Mouse (Mus musculus): ENCODE results near the gene Mmp17. TPM values are rescaled to one million over a fixed set of nuclear protein-coding genes. Genes with fewer than 3 reads are reported as not detected.

Gene Mmp17
- polyA plus RNA-seq (2016; fragmentation: Nextera tagmentation; extraction: Ambion mirVana) = 8.4 and 10.4 TPM in 2 replicates

DNA sequence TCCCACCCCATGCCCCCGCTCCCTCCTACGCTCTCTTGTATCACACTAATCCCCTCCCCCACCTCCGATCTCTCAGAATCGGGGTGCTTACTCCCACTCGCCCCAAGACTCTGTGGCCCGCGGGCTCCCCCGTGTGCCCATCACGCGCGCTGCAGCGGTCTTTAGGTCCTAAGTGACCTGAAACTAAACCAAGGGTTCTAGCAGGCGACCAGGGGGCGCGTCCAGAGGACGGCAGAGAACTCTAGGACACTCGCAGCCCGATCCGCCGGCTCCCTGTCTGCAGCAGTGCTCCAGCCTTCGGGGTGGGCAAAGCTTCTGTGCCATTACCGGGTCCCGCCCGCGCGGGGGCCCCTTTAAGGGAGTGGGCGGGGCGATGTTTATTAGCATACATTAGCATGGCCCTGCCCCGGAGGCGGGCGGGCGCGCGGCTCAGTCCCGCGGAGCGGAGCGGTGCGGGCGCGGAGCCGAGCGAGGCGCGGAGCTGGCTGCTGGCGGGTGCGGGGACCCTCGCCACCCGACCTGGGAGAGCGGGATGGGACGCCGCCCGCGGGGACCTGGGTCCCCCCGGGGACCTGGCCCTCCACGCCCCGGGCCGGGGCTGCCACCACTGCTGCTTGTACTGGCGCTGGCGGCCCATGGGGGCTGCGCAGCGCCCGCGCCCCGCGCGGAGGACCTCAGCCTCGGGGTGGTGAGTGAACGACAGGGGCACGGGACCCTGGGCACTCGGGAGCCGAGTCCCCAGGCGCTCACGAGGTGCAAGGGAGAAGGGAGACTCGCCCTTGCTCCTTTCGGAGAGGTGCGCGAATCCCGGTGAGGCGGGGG, at the start of gene Mmp17:
Mmp17 (plus strand) TSS at position 409 of the 822 bp plus-strand sequence.
- Histone ChIP-seq H3K27me3 (peaks cover 40% of the 10 kb centered on the region), H3K4me1 (peaks cover 35% of the 10 kb centered on the region), H3K27ac (peak within 1 kb of the TSS; percentile 61), H3K9ac (peak within 1 kb of the TSS; percentile 83), H3K36me3 (replicated peaks) (no peaks in the 10 kb centered on the region), H3K9me3 (no peaks in the 10 kb centered on the region), H3K4me3 (replicated peaks) (peak within 1 kb of the TSS; percentile 73), H3K4me2 (peak within 1 kb of the TSS; percentile 97)
- ATAC-seq (ENCODE audit: low FRiP score) = peak; percentile 89
- WGBS = under 1% methylated on average over 80 of the region's 80 CpGs

DNA sequence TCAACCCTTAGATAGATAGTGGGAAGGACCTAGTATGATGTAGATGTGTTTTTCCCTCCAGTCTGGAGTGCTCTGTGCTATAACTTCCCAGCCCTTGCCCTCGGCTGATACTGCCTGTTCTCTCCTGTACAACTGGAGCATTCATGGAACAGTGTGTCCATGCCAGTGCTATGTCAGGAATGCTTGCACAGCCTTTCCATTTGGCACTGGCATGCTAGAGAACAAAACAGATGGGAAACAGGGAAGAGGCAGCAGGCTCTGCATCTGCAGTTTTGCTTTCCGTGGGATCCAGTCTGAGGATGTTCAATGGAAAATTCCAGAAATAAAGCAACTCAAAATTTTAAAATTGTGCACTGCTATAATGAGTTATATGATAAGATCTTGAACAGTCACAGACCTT, 49.5 kb upstream of the Mmp17 start:
- Histone ChIP-seq H3K36me3 (replicated peaks) (peaks cover 38% of the 10 kb centered on the region), H3K9me3 (no peaks in the 10 kb centered on the region), H3K4me2 (no peak overlapping the region), H3K27ac (no peak overlapping the region), H3K9ac (no peak overlapping the region), H3K4me1 (no peaks in the 10 kb centered on the region), H3K4me3 (replicated peaks) (no peak overlapping the region), H3K27me3 (no peaks in the 10 kb centered on the region)
- 88% methylated on average over 2 of the region's 2 CpGs for WGBS
- no peak for ATAC-seq (ENCODE audit: low FRiP score)

DNA sequence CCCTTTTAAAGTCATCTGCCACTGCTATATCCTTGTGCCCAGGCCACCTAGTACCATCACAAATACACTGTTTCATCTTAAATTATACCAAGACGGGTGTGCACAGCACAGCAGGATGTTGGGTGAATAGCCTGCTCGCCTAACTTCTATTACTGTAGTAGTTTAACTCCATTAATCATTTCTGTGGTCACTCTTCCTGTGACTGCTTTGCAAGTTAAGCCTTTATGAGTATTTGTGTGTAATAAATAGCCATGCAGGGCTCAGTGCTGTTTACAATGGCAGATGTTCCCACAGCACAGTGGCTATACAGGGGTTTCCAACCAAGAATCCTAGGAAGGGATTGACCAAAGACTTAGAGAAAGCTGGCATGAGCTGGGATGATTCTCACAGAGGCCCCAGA, 48.9 kb upstream of the Mmp17 start:
- 97% methylated on average over 2 of the region's 2 CpGs for WGBS
- peaks cover 38% of the 10 kb centered on the region for H3K36me3 ChIP-seq (replicated peaks)

DNA sequence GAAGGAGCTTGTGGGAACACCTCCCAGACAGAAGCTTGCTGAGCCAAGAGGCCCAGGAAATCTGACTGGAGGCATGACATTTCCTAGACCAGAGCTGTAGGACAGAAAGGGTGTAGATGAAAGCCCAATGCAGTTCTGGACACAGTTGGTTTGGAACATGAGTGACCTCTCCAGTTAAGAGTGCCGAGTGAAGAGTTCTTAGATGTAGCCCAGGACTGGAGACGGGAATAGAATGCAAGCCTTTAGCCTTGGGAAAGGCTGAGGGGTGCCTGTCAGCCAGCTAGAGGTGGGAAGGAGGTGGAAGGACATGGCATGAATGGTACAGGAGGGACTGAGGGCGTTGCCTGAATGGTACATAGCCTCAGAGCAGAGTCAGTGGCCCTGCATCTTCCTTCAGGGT, 48.5 kb upstream of the Mmp17 start:
- Histone ChIP-seq H3K27ac (no peak overlapping the region), H3K4me1 (no peaks in the 10 kb centered on the region), H3K27me3 (no peaks in the 10 kb centered on the region), H3K4me3 (replicated peaks) (no peak overlapping the region), H3K4me2 (no peak overlapping the region), H3K9me3 (no peaks in the 10 kb centered on the region), H3K36me3 (replicated peaks) (peaks cover 41% of the 10 kb centered on the region), H3K9ac (no peak overlapping the region)
- ATAC-seq (ENCODE audit: low FRiP score) = no peak
- 100% methylated on average over 3 of the region's 3 CpGs for WGBS

More for the DNA sequence above, 48.9 kb upstream of the Mmp17 start:
- Histone ChIP-seq H3K4me1 (no peaks in the 10 kb centered on the region), H3K9me3 (no peaks in the 10 kb centered on the region), H3K4me2 (no peak overlapping the region), H3K9ac (no peak overlapping the region), H3K4me3 (replicated peaks) (no peak overlapping the region), H3K27me3 (no peaks in the 10 kb centered on the region), H3K27ac (no peak overlapping the region)
- ATAC-seq (ENCODE audit: low FRiP score) = no peak

DNA sequence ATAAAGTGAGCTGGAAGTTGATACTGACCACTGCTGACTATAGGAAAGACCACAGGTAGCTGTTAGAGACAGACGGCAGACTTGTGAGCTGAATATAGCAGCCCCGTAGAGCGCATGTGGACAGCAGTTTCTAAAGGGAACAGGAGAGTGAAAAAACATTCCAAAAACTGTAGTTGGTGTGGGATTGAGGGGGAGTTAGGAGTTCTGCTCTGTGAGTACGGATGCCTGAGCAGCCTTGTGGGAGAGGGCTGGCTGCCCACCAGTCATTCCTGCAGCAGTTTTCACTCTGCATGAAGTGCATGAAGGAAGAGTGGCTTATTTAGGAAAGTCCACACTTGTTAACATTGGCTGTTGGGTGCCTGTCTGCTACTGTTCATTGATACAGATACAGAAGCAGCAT, 45.1 kb upstream of the Mmp17 start:
- 92% methylated on average over 4 of the region's 4 CpGs for WGBS
- H3K36me3 ChIP-seq (replicated peaks) = peaks cover 58% of the 10 kb centered on the region

DNA sequence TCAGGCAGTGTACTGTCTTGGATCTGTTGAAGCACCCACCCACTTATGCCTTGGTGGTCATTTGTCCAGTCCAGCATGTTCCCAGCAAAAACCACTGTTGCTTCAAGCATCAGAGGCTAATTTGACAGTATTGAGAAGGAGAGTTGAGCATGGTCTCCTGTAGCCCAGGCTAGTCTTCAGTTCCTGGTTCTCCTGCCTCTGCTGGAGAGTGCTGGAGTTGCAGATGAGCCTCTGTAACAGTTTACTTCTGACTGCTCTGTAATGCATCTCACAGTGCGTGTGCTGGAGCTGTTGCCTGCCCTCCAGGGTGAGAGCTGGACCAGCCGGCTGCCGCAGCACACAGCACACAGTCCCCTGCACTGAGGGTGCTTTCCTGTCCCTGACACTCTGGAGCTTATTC, 41.7 kb upstream of the Mmp17 start:
- Histone ChIP-seq H3K27ac (no peak overlapping the region), H3K4me1 (no peaks in the 10 kb centered on the region), H3K4me2 (no peak overlapping the region), H3K36me3 (replicated peaks) (peaks cover 79% of the 10 kb centered on the region), H3K4me3 (replicated peaks) (no peak overlapping the region), H3K9me3 (no peaks in the 10 kb centered on the region), H3K9ac (no peak overlapping the region), H3K27me3 (no peaks in the 10 kb centered on the region)
- WGBS = 92% methylated on average over 3 of the region's 3 CpGs
- ATAC-seq (ENCODE audit: low FRiP score) = no peak

More for the DNA sequence above, 45.1 kb upstream of the Mmp17 start:
- Histone ChIP-seq H3K27ac (no peak overlapping the region), H3K4me1 (no peaks in the 10 kb centered on the region), H3K9ac (no peak overlapping the region), H3K9me3 (no peaks in the 10 kb centered on the region), H3K4me2 (no peak overlapping the region), H3K27me3 (no peaks in the 10 kb centered on the region), H3K4me3 (replicated peaks) (no peak overlapping the region)
- ATAC-seq (ENCODE audit: low FRiP score) = no peak

DNA sequence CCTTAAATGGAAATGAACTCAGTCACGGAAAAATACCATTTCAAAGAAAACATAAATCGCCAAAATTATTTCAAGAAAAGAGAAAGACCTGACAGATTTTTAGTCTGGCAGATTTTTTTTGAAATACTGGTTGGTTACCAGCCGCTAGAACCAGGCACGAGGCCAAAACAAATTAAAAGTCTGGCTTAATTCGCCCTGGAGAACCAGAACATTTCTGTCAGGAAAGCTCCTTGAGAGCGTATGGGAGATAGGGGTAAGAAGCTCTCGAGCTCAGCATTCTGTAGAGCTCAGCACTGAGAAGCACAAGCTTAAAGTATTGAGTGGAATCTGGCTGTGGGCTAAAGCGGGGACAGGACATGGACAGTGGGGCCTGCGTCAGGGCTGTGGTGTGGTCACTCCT, 38.2 kb upstream of the Mmp17 start:
- Histone ChIP-seq H3K36me3 (replicated peaks) (peaks cover 96% of the 10 kb centered on the region), H3K4me3 (replicated peaks) (no peak overlapping the region), H3K9ac (no peak overlapping the region), H3K27ac (no peak overlapping the region), H3K4me2 (no peak overlapping the region), H3K9me3 (no peaks in the 10 kb centered on the region), H3K27me3 (no peaks in the 10 kb centered on the region), H3K4me1 (no peaks in the 10 kb centered on the region)
- 94% methylated on average over 9 of the region's 9 CpGs for WGBS
- no peak for ATAC-seq (ENCODE audit: low FRiP score)

DNA sequence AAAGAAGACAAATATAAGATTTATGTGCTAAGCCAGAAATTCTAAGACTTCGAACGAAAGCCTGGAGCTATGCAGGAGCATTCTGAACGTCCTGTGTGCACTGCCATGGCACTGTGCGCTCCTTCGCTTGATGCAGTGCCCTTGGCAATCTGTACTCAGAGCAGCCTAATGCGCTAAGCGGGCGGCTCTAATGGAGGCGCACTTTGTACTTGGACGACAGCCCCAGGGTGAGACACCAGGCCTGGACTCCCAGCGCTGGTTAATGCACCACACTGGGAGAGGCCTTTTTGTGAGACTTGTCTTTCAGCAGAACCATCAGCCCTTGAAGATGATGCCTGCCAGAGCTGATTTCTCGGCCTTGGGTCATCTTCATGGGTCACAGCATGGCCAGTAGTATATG, 34.3 kb upstream of the Mmp17 start:
- H3K36me3 ChIP-seq (replicated peaks) = peaks cover 96% of the 10 kb centered on the region
- ATAC-seq (ENCODE audit: low FRiP score) = no peak
- WGBS = 95% methylated on average over 12 of the region's 12 CpGs

DNA sequence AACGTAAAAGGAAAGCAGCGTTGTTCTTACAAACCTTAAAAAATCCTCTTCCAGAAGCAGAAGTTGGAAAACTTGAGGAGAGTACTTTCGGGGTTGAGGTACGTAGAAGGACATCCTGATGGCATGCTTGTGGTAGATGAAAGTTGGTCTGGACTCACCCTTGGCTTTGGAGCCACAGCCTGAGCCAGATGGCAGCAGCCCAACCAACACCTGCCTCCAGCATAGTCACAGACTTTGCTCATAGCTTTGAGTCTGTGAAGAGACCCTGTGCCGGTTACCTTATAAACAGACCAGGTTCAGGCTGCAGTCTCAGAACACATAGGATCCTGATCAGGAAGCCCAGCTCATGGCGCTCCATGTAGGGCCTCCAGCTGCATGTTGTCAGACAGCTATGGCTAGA, 33.2 kb upstream of the Mmp17 start:
- Histone ChIP-seq H3K27ac (no peak overlapping the region), H3K4me2 (no peak overlapping the region), H3K36me3 (replicated peaks) (peaks cover 98% of the 10 kb centered on the region), H3K4me3 (replicated peaks) (no peak overlapping the region), H3K9ac (no peak overlapping the region), H3K9me3 (no peaks in the 10 kb centered on the region), H3K27me3 (no peaks in the 10 kb centered on the region), H3K4me1 (no peaks in the 10 kb centered on the region)
- no peak for ATAC-seq (ENCODE audit: low FRiP score)
- 98% methylated on average over 6 of the region's 6 CpGs for WGBS

More for the DNA sequence above, 34.3 kb upstream of the Mmp17 start:
- Histone ChIP-seq H3K9me3 (no peaks in the 10 kb centered on the region), H3K27ac (no peak overlapping the region), H3K4me3 (replicated peaks) (no peak overlapping the region), H3K4me1 (no peaks in the 10 kb centered on the region), H3K9ac (no peak overlapping the region), H3K27me3 (no peaks in the 10 kb centered on the region), H3K4me2 (no peak overlapping the region)

DNA sequence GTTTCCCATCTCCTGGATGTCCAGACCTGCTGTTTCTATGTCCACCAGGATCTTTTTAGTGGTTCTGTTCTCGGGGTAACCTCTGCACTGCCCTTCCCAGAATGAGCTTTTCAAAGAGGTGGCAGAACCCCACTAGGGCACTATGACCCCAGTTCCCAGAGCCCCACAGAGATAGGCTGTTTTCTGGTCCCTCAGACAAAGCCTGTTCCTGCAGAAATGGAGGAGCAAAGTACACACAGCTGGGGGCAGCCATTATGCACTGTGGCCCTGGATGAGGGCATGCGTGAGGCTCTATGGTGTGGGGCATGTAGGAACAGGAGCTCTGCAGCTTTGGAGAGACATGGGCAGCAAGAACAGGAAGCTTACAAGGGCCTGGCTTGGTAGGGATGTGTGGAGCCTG, 32.0 kb upstream of the Mmp17 start:
- 92% methylated on average over 2 of the region's 2 CpGs for WGBS
- Histone ChIP-seq H3K9ac (no peak overlapping the region), H3K27ac (no peak overlapping the region), H3K4me3 (replicated peaks) (no peak overlapping the region), H3K4me1 (no peaks in the 10 kb centered on the region), H3K27me3 (no peaks in the 10 kb centered on the region), H3K4me2 (no peak overlapping the region), H3K9me3 (no peaks in the 10 kb centered on the region), H3K36me3 (replicated peaks) (peaks cover 98% of the 10 kb centered on the region)
- no peak for ATAC-seq (ENCODE audit: low FRiP score)

DNA sequence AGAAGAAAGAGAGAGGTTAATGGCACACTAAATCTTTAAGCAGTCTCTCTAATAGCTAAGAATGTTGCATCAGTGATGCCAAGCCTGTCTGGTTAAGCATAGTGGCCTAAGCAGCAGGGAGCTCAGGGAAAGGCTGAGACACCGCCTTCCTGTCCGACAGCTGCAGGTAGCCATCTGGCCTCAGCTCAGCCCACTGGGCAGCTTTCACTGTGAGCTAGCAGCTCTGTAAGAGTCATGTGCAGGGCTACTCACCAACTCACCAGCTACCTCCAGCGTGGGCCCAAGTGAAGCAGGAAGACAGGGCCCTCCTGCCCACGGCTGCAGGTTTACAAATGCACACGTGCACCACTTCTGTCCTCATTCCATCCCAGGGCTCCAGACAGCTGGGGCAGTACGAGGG, 30.3 kb upstream of the Mmp17 start:
- Histone ChIP-seq H3K36me3 (replicated peaks) (peaks cover 96% of the 10 kb centered on the region), H3K4me3 (replicated peaks) (no peak overlapping the region), H3K4me1 (no peaks in the 10 kb centered on the region), H3K9ac (no peak overlapping the region), H3K4me2 (no peak overlapping the region), H3K27ac (no peak overlapping the region), H3K9me3 (no peaks in the 10 kb centered on the region), H3K27me3 (no peaks in the 10 kb centered on the region)
- WGBS = 94% methylated on average over 6 of the region's 6 CpGs
- no peak for ATAC-seq (ENCODE audit: low FRiP score)

DNA sequence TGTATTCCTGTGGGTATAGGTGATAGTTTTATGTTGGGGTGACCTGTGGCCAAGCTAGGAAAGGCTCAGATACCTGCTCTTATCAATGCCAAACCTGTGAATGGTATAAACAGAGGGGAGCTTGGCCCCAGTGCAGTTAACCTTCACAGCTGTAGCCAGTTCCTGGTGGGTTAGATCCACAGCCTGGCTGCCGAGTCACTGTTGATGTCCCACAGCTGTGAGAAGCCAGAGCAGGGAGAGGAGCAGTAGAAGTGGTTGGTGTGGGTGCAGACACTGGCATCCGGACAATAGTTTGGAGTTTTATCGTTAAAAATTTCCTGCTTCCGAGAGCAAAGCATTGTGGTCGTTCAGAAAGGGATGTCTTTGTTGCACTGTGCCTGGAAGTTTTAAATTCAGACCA, 25.4 kb upstream of the Mmp17 start:
- Histone ChIP-seq H3K4me2 (no peak overlapping the region), H3K9me3 (no peaks in the 10 kb centered on the region), H3K27me3 (no peaks in the 10 kb centered on the region), H3K4me3 (replicated peaks) (no peak overlapping the region), H3K27ac (no peak overlapping the region), H3K4me1 (no peaks in the 10 kb centered on the region), H3K36me3 (replicated peaks) (peaks cover 91% of the 10 kb centered on the region), H3K9ac (no peak overlapping the region)
- ATAC-seq (ENCODE audit: low FRiP score) = no peak
- 87% methylated on average over 5 of the region's 5 CpGs for WGBS

DNA sequence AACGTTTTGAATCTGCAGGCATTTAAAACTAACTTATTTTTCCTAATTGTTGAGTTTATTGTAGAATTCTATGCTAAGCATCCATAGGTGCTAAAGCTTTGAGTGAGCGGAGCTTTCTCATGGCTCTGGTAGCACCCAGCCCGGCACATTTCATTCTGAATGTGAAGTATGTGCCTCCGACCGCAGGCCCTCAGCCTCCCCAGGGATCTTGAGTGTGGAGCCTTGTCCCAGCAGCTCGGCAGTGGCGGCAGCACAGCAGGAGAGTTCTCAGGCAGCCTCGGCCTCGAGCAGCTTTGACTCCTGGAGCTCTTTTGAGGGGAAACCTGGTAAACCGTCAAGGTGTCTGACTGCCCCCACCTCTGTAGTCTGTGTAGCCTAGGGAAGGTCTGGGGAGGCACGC, 24.7 kb upstream of the Mmp17 start:
- peaks cover 91% of the 10 kb centered on the region for H3K36me3 ChIP-seq (replicated peaks)
- WGBS = 67% methylated on average over 11 of the region's 11 CpGs
- no peak for ATAC-seq (ENCODE audit: low FRiP score)
- H3K9me3 ChIP-seq = no peaks in the 10 kb centered on the region
- H3K4me2 ChIP-seq = no peak overlapping the region
- no peak overlapping the region for H3K4me3 ChIP-seq (replicated peaks)
- no peaks in the 10 kb centered on the region for H3K27me3 ChIP-seq
- H3K4me1 ChIP-seq = no peaks in the 10 kb centered on the region
- no peak overlapping the region for H3K9ac ChIP-seq
- peak overlapping the region; percentile 25; the same call in 1 of the 2 replicates for H3K27ac ChIP-seq
